Mouse (Mus musculus) lung, adult 2 months (tissue): ENCODE results near the gene Gucy2d.

ENCODE experiments used
- CTCF ChIP-seq: fragments of 200-500 bp; IDR thresholded peaks from 2 replicates; pipeline ENCODE4 v1.5.1; 2011; ENCODE audit warnings: mild to moderate bottlenecking, low read length, control low read depth; ENCODE audit not compliant: insufficient read depth
- POLR2A ChIP-seq: fragments of 200-500 bp; IDR thresholded peaks from 2 replicates; pipeline ENCODE4 v1.6.1; 2011; ENCODE audit warnings: low read depth, mild to moderate bottlenecking, control low read depth, low read length, borderline replicate concordance; ENCODE audit errors: extremely low read depth

DNA sequence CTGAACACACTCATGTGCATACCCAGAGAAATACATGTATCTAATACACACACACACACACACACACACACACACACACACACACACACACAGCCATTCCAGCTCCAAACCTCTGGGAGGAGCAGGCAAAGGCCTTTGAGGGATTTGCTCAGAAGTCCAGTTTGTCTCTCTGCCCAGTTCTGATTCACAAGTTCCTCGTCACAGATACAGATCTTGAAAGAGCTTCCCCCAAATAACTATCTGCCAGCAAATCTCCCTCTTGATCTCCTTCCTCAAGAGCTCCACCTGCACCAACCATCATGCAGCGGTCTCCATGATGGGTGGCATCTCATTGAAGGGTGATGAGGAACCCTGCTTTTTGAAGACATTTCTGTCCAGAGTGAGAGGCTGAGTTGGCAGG, 49.7 kb upstream of the Gucy2d start:
- TF ChIP-seq CTCF (no peak), POLR2A (no peak)
